Mouse (Mus musculus) brain, embryonic 14.5 days (tissue): ENCODE data around the gene Flrt1.

Experiments used
- CTCF ChIP-seq: fragments of 200-500 bp; IDR thresholded peaks from 2 replicates; pipeline ENCODE4 v1.5.1; 2012; ENCODE audit warnings: inconsistent platforms, mild to moderate bottlenecking, moderate library complexity, borderline replicate concordance; ENCODE audit not compliant: insufficient read depth, insufficient read length; ENCODE audit errors: extremely low read depth
- POLR2A ChIP-seq: fragments of 200-500 bp; IDR thresholded peaks from 2 replicates; pipeline ENCODE4 v1.6.1; 2012; ENCODE audit warnings: mild to moderate bottlenecking, inconsistent platforms, borderline replicate concordance; ENCODE audit not compliant: poor library complexity, insufficient read depth, insufficient read length, severe bottlenecking; ENCODE audit errors: extremely low read depth

- TF ChIP-seq CTCF (no peak), POLR2A (no peak)
These were observed 35.4 kb upstream of the Flrt1 start for GRCm38 (mm10) chr19:7140856-7141421.
